Mouse (Mus musculus) urinary bladder, adult 18-20 months (tissue): ENCODE data around the gene Olfr583.

Experiments used
- DNase-seq, 2 experiments: peaks; one replicate each; pipeline ENCODE4 v3.0.0; 2022; ENCODE audit warnings: low spot score in 2 of 2, mixed read lengths in 2 of 2

Gene Olfr583

DNA sequence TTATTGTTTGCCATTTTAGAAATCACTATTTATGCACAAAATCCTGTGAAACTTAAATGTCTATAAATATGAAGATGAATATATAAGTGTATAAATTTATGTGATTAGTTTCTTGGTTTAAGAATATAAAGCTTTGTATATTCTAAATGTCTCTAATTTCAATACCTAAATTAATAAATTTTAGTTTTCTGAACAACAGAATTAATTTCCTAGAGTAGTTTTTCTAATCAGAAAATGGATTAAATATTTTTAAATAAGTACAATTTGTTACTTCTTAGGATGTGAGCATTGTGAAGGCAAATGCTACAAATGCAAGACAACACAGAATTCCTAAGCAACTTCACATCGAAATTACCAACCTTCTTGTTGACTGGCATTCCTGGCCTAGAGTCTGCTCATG lies at the start of gene Olfr583:
TSS of gene Olfr583 (plus strand) at position 301 of the 400 bp plus-strand sequence.
- no peak for DNase-seq

DNA sequence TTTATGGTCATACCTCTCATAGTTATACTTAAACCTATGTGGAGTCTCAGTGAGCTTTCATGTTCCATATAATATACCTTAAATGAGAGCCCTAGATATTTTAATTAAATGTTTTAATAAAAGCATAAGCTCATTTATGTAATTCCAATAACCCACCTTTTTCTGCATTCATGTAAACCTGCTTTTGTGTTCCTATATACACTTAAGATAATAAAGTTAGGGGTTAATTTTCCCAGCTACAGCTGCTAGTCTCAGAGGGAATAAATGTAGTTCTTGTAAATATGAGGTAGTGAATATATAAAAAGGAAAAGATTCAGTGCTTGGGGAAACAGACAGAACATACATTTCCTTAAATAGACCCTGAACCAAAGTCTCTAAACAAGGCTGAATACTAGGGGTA lies 13.4 kb upstream of the Olfr583 start, which contains the start of gene Olfr582:
TSS of gene Olfr582 (plus strand) at position 301 of the 400 bp plus-strand sequence.
- no peak for DNase-seq

GRCm38 (mm10) chr7:103081585-103081984 lies 30.5 kb downstream of the Olfr583 start, which contains the start of gene Olfr584:
Gene Olfr584 (plus strand): TSS chr7:103081885.
- no peak for DNase-seq

- no peak for DNase-seq
Measured at GRCm38 (mm10) chr7:103097420-103097819, 46.3 kb downstream of the Olfr583 start, which contains the start of gene Olfr585. Gene Olfr585 (plus strand): TSS chr7:103097720.
